Mouse (Mus musculus) thymus, adult 2 months (tissue): Measurements from ENCODE around the gene Grm3. TPM values are rescaled to one million over a fixed set of nuclear protein-coding genes. Genes with fewer than 3 reads are reported as not detected.

ENCODE experiments used
- DNase-seq: peaks from one replicate; pipeline ENCODE4 v3.0.0; 2021
- H3K27ac ChIP-seq: fragments of 200-500 bp; 2 replicates; pipeline ENCODE4 v1.5.1; 2012; ENCODE audit warnings: low read length, control low read depth; ENCODE audit not compliant: control insufficient read depth, insufficient read depth
- H3K27me3 ChIP-seq: fragments of 200-500 bp; 2 replicates; pipeline ENCODE4 v1.6.1; 2012; ENCODE audit warnings: mild to moderate bottlenecking, low read length, moderate library complexity, mixed read lengths; ENCODE audit not compliant: control insufficient read depth, insufficient read depth
- H3K36me3 ChIP-seq: fragments of 200-500 bp; 2 replicates; pipeline ENCODE4 v1.6.1; 2012; ENCODE audit warnings: mild to moderate bottlenecking, low read length, moderate library complexity; ENCODE audit not compliant: control insufficient read depth, insufficient read depth
- H3K4me1 ChIP-seq: fragments of 200-500 bp; replicated peaks from 2 replicates; pipeline ENCODE4 v1.6.1; 2012; ENCODE audit warnings: low read length; ENCODE audit not compliant: control insufficient read depth, insufficient read depth
- H3K4me3 ChIP-seq: fragments of 200-500 bp; 2 replicates; pipeline ENCODE4 v1.5.1; 2012; ENCODE audit warnings: mild to moderate bottlenecking, low read length, control low read depth, moderate library complexity; ENCODE audit not compliant: control insufficient read depth, insufficient read depth
- CTCF ChIP-seq: fragments of 200-500 bp; IDR thresholded peaks from 2 replicates; pipeline ENCODE4 v1.5.1; 2012; ENCODE audit warnings: mild to moderate bottlenecking, control low read depth, low read length, moderate library complexity, borderline replicate concordance; ENCODE audit not compliant: control insufficient read depth, poor library complexity, insufficient read depth; ENCODE audit errors: extremely low read depth
- POLR2A ChIP-seq: fragments of 200-500 bp; IDR thresholded peaks from 2 replicates; pipeline ENCODE4 v1.6.1; 2012; ENCODE audit warnings: mild to moderate bottlenecking, low read length, control low read depth, moderate library complexity; ENCODE audit not compliant: control insufficient read depth, poor library complexity, insufficient read depth; ENCODE audit errors: extremely low read depth
- WGBS: fragments of 180-500 bp; shearing (Covaris S2); methylation state at CpG from one replicate; pipeline ENCODE4 v1.1.7; 2018; 5-methylcytosine and 5-hydroxymethylcytosine counted together
- polyA plus RNA-seq: library from polyadenylated mRNA; depleted of rRNA; stranded (reverse); fragments of >200 nt; gene quantifications from 2 replicates; pipeline ENCODE4 v1.2.3, GENCODE M21; 2012

Gene Grm3
- polyA plus RNA-seq, 1 experiment = not detected

DNA sequence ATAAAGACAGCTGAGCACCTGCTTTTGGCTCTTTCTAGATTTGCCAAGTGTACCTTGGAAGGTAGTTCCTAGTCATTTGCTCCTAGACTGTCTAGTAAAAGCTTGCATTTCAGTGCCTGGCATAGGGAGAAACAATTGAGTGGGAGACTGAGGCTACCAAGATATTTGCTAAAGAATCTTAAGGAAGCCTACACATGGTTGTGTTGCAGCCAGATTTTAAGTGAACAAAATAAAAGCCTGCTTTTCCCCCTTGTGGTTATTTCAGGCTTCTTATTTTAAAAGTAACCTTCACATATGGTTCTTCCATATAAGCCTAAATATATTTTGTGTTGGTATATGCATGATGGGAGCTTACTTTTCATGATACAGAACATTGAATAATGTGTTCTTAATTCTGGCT is 3.8 kb downstream of the Grm3 start:
- no peak for DNase-seq
- H3K4me3 ChIP-seq = no peak overlapping the region
- H3K36me3 ChIP-seq = no peaks in the 10 kb centered on the region
- no peak for TF ChIP-seq CTCF
- no peak for TF ChIP-seq POLR2A
- no peaks in the 10 kb centered on the region; the same call in 1 of the 2 replicates for H3K27me3 ChIP-seq
- no peaks in the 10 kb centered on the region for H3K4me1 ChIP-seq
- no peak overlapping the region for H3K27ac ChIP-seq

DNA sequence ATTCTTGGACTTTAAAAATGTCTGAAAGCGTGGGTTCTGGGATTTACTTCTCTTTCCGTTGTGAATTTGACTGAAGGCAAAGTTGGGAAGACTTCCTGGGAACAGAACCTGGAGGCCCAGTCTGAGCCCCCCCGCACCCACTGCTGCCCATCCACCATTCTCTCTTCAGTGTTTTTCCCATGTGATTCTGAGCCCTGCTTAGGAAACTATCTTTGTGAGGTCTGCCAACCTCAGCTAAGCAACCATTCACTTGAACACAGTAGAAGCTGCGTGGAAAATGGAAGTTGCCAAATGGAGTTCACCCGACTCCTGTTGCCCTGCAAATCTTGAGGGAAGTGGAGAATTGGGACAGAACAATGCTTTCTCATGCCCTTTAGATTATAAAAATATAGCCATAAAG is 8.7 kb downstream of the Grm3 start:
- no peak overlapping the region for H3K4me3 ChIP-seq
- WGBS = 88% methylated on average over 5 of the region's 5 CpGs
- DNase-seq = no peak
- no peaks in the 10 kb centered on the region for H3K4me1 ChIP-seq
- H3K36me3 ChIP-seq = no peaks in the 10 kb centered on the region
- no peaks in the 10 kb centered on the region for H3K27me3 ChIP-seq
- no peak overlapping the region for H3K27ac ChIP-seq
- TF ChIP-seq POLR2A = no peak

DNA sequence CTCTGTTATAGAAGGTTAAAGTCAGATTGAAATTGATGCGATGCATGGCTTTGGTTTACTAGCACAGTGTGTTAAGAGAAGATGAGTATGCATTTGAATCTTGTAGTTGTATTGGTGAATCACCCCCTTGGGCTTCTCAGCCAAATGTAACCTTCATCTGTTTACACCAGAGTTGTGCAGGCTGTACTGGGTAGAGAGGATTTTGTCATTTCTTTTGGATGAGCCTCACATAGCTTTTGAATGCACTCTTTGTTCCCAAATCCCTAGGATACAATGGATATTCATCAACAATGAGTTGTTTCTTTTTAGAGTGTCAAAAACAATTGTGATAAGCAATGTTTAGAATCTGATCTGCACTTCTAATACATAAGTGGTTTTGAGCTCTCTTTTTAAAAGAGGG is 17.9 kb downstream of the Grm3 start:
- no peak overlapping the region for H3K27ac ChIP-seq
- TF ChIP-seq CTCF (no peak), POLR2A (no peak)
- no peaks in the 10 kb centered on the region for H3K27me3 ChIP-seq
- DNase-seq = no peak
- H3K4me1 ChIP-seq = no peaks in the 10 kb centered on the region
- no peak overlapping the region for H3K4me3 ChIP-seq
- H3K36me3 ChIP-seq = no peaks in the 10 kb centered on the region
- WGBS = 98% methylated on average over 1 of the region's 1 CpGs

DNA sequence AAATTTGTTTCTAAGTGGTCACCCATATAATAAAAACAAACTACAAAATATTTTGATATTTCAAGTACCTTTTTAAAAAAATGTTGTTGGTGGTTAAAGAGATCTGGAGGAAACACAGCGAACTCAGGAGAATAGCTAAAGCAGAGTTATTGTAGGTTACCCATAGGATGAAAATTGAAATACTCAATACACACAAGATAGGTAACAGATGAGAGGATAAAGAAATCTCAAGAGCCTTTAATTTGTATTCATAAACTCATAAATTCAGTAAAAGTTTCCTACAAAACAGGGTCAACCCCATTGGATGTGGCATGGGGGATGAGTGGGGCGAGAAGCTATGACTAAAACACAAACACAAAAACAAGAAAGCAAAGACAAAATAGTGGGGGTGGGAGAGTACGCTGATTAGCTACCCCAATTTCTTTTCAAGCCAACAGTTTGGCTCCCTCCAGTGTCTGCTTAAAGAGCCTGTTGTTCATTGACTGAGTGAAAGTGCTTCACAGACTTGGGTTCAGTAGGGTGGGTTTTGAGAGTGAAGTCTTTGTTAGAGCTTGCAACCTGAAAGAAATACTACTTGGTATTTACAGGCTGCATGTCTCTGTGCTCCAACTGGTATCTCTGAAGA is 21.5 kb downstream of the Grm3 start:
- no peak for DNase-seq
- Histone ChIP-seq H3K27me3 (no peaks in the 10 kb centered on the region), H3K4me3 (no peak overlapping the region), H3K36me3 (no peaks in the 10 kb centered on the region), H3K4me1 (no peaks in the 10 kb centered on the region), H3K27ac (no peak overlapping the region)
- 65% methylated on average over 3 of the region's 3 CpGs for WGBS
- TF ChIP-seq CTCF = no peak
- TF ChIP-seq POLR2A = no peak

DNA sequence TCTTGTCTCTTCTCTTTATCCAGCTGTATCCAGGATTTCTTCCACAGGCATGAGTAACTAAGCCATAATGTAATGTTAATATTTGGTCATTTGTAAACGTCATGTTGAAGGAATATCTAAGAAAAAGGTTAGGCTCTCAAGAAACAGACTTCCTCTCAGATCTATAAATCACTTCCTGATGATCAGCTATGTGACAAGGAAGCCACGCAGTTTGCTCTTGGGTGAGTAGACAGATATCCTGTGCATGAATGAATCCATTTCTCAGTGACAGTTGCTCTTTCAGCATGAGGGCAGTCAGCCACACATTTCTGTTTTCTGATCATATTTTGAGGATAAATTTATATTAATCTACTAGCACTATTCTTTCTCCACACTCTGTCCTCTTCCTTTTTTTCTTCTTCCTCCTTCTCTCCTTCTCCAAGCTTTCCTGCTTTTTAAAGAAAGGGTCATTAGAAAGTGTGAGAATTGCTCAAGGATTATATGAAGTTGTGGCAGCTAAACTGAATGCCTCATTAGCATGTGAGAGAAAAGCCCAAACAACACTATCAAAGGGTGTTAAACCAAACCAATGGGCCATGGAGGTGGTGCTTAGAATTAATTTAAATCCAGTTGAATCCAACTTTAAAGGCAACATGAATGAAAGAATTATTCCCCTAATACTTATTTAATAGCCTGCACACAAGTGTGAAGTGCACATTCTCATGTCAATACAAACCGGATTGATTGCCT is 22.1 kb downstream of the Grm3 start:
- TF ChIP-seq POLR2A = no peak
- no peak for TF ChIP-seq CTCF

DNA sequence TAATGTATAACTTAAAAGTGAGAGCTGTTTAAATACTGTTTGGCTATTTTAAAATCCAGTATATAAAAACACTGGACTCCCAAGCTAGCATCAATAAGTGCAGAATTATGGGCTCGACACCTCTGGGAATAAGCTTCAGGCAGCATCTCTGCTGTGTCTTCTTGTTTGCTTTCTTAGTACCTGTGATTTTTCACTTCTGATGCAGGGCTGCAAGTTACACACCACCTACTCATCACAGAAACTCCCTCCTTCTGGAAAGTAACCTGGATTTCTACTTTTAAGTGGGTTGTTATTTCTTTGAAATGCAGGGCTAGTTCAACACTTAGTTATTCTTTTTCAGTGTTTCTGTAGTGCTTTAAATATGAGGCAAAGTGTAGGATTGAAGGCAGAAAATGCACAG is 32.6 kb downstream of the Grm3 start:
- WGBS = 92% methylated on average over 1 of the region's 1 CpGs
- no peaks in the 10 kb centered on the region for H3K36me3 ChIP-seq
- DNase-seq = no peak

More for the DNA sequence above, 22.1 kb downstream of the Grm3 start:
- 19% methylated on average over 3 of the region's 3 CpGs for WGBS
- no peaks in the 10 kb centered on the region for H3K4me1 ChIP-seq
- H3K27me3 ChIP-seq = no peaks in the 10 kb centered on the region
- no peak for DNase-seq
- no peaks in the 10 kb centered on the region for H3K36me3 ChIP-seq
- H3K27ac ChIP-seq = no peak overlapping the region
- no peak overlapping the region for H3K4me3 ChIP-seq

More for the DNA sequence above, 32.6 kb downstream of the Grm3 start:
- H3K4me3 ChIP-seq = no peak overlapping the region
- no peaks in the 10 kb centered on the region for H3K4me1 ChIP-seq
- H3K27ac ChIP-seq = no peak overlapping the region
- no peaks in the 10 kb centered on the region for H3K27me3 ChIP-seq
- no peak for TF ChIP-seq POLR2A
